9 mouse cellular contexts compared by ENCODE assay signal in genomic region chr13:13783296-13783695, GRCm38 (mm10). TPM values are rescaled to one million over a fixed set of nuclear protein-coding genes. Genes with fewer than 3 reads are reported as not detected.
A peak's percentile ranks its signal among the peaks of the same experiment; 100 is the strongest.
DNase-seq lines count a peak whose midpoint lies in the region; ATAC-seq and TF ChIP-seq lines count a peak whose summit lies in the region.
"Had no signal": no experiment of that assay in that cellular context is flagged by ENCODE, and none has a peak within 500 bp of the region (broad histone marks: within the 10 kb centered on the region; RNA-seq: fewer than 3 reads in every experiment).

No protein-coding gene starts in this region.

- no peak overlapping the region for H3K4me2 ChIP-seq in liver, postnatal 0 days (ENCODE audit: low read depth, low read length)
- no peak overlapping the region; the same call in 1 of the 2 replicates for H3K4me2 ChIP-seq in liver, embryonic 11.5 days
- H3K4me2 ChIP-seq in intestine, postnatal 0 days (replicated peaks; ENCODE audit: low read depth), result 0 out of 2 replicates have a peak overlapping the region, but pooled peaks have one; percentile 92
- peak overlapping the region; percentile 87 for H3K4me2 ChIP-seq in neural tube, embryonic 15.5 days

- TF ChIP-seq CTCF in liver, postnatal 0 days (IDR thresholded peaks at IDR 0.05; ENCODE audit: low read depth), result no peak
- TF ChIP-seq CTCF in intestine, postnatal 0 days (IDR thresholded peaks at IDR 0.05; ENCODE audit: low read depth), result no peak

- no peak for TF ChIP-seq EP300 in liver, postnatal 0 days (IDR thresholded peaks at IDR 0.05; ENCODE audit: low read depth)

- H3K9ac ChIP-seq in liver, postnatal 0 days (replicated peaks), result no peak overlapping the region
- H3K9ac ChIP-seq in liver, embryonic 11.5 days (ENCODE audit: low read depth, low read length), result no peak overlapping the region
- H3K9ac ChIP-seq in intestine, postnatal 0 days (ENCODE audit: low read depth, low read length), result no peak overlapping the region
- peak overlapping the region; percentile 67; the same call in 1 of the 2 replicates for H3K9ac ChIP-seq in neural tube, embryonic 15.5 days (replicated peaks)

- 49% methylated on average over 7 of the region's 7 CpGs for WGBS in liver, postnatal 0 days (ENCODE audit: insufficient replicate concordance)
- WGBS in liver, embryonic 11.5 days, result 45% methylated on average over 7 of the region's 7 CpGs
- WGBS in intestine, postnatal 0 days, result 39% methylated on average over 7 of the region's 7 CpGs
- WGBS in neural tube, embryonic 15.5 days, result 31% methylated on average over 7 of the region's 7 CpGs

- peaks cover 37% of the 10 kb centered on the region for H3K27me3 ChIP-seq in liver, postnatal 0 days (ENCODE audit: insufficient read depth, low read length)
- H3K27me3 ChIP-seq in liver, embryonic 11.5 days (replicated peaks; ENCODE audit: control insufficient read depth, insufficient read depth, low read length), result peaks cover 42% of the 10 kb centered on the region
- H3K27me3 ChIP-seq in intestine, postnatal 0 days (replicated peaks; ENCODE audit: control insufficient read depth, insufficient read depth, low read length), result peaks cover 37% of the 10 kb centered on the region
- H3K27me3 ChIP-seq in neural tube, embryonic 15.5 days (replicated peaks), result peaks cover 23% of the 10 kb centered on the region

- H3K27ac ChIP-seq in liver, postnatal 0 days (ENCODE audit: low read depth), result no peak overlapping the region
- no peak overlapping the region for H3K27ac ChIP-seq in liver, embryonic 11.5 days (ENCODE audit: low read depth, low read length)
- H3K27ac ChIP-seq in intestine, postnatal 0 days (ENCODE audit: low read depth, low read length), result no peak overlapping the region
- peak overlapping the region; percentile 70; the same call in 1 of the 2 replicates for H3K27ac ChIP-seq in neural tube, embryonic 15.5 days (replicated peaks)

- peak; percentile 4 for DNase-seq in embryo, embryonic 11.5 days (ENCODE audit: low read depth, low spot score)
- no peak for DNase-seq in embryo, embryonic 10.5 days (ENCODE audit: low spot score)
- peak; percentile 8 for DNase-seq in liver, postnatal 0 days
- no peak for DNase-seq in liver, embryonic 11.5 days (ENCODE audit: low spot score)
- DNase-seq in urinary bladder, adult 18-20 months (ENCODE audit: low spot score in 2 of 2), result no peak
- no peak for DNase-seq in spleen, adult 18-20 months

- peaks cover 16% of the 10 kb centered on the region for H3K4me1 ChIP-seq in liver, postnatal 0 days (ENCODE audit: insufficient read depth)
- H3K4me1 ChIP-seq in liver, embryonic 11.5 days (replicated peaks; ENCODE audit: control insufficient read depth, insufficient read depth, low read length), result peaks cover 9% of the 10 kb centered on the region; the same call in 1 of the 2 replicates
- H3K4me1 ChIP-seq in intestine, postnatal 0 days (replicated peaks; ENCODE audit: control insufficient read depth, insufficient read depth, low read length), result no peaks in the 10 kb centered on the region
- H3K4me1 ChIP-seq in neural tube, embryonic 15.5 days, result peaks cover 34% of the 10 kb centered on the region

- no peak for ATAC-seq in liver, postnatal 0 days
- no peak for ATAC-seq in liver, embryonic 11.5 days (replicated peaks; ENCODE audit: low FRiP score)
- ATAC-seq in intestine, postnatal 0 days, result no peak
- no peak for ATAC-seq in neural tube, embryonic 15.5 days (ENCODE audit: low FRiP score)

- peaks cover 9% of the 10 kb centered on the region for H3K36me3 ChIP-seq in liver, postnatal 0 days (replicated peaks; ENCODE audit: insufficient read depth, low read length)
- H3K36me3 ChIP-seq in liver, embryonic 11.5 days (ENCODE audit: control insufficient read depth, insufficient read depth, low read length), result no peaks in the 10 kb centered on the region
- no peaks in the 10 kb centered on the region for H3K36me3 ChIP-seq in intestine, postnatal 0 days (ENCODE audit: control insufficient read depth, insufficient read depth)
- H3K36me3 ChIP-seq in neural tube, embryonic 15.5 days, result no peaks in the 10 kb centered on the region

- H3K9me3 ChIP-seq in liver, postnatal 0 days (ENCODE audit: low read length), result no peaks in the 10 kb centered on the region
- no peaks in the 10 kb centered on the region for H3K9me3 ChIP-seq in liver, embryonic 11.5 days (ENCODE audit: control insufficient read depth, low read length)
- H3K9me3 ChIP-seq in intestine, postnatal 0 days (ENCODE audit: control insufficient read depth), result no peaks in the 10 kb centered on the region
- H3K9me3 ChIP-seq in neural tube, embryonic 15.5 days (replicated peaks), result no peaks in the 10 kb centered on the region

- no peak overlapping the region for H3K4me3 ChIP-seq in liver, postnatal 0 days (ENCODE audit: low read depth, low read length)
- H3K4me3 ChIP-seq in liver, embryonic 11.5 days (ENCODE audit: low read depth, low read length), result no peak overlapping the region
- H3K4me3 ChIP-seq in intestine, postnatal 0 days (ENCODE audit: low read depth, low read length), result no peak overlapping the region
- peak overlapping the region; percentile 71 for H3K4me3 ChIP-seq in neural tube, embryonic 15.5 days (replicated peaks)

RNA-seq across cellular contexts. Expression of gene Gng4, which starts 0.6 kb away (rescaled TPM):
- not detected in 2 replicates for polyA plus RNA-seq in liver, postnatal 0 days (2015; fragmentation: Nextera tagmentation; extraction: Ambion mirVana)
- polyA plus RNA-seq in liver, embryonic 11.5 days (2014; fragmentation: Nextera tagmentation; extraction: Ambion mirVana), result 0.55 TPM in 1 of 2 replicates, not detected in the other
- 2.9 and 3.8 TPM in 2 replicates for polyA plus RNA-seq in intestine, postnatal 0 days (2015; fragmentation: Nextera tagmentation; extraction: Ambion mirVana)
- polyA plus RNA-seq in neural tube, embryonic 15.5 days (2015; fragmentation: Nextera tagmentation; extraction: Ambion mirVana), result 70.4 and 81.3 TPM in 2 replicates
- polyA plus RNA-seq: spleen, adult 2 months had no signal

Comparison
In these comparisons a context has a peak if more than half of its experiments do, and no peak if none do; other contexts are left out.
1. DNase-seq: peak in embryo, embryonic 11.5 days (single experiment) and liver, postnatal 0 days (single experiment); none in embryo, embryonic 10.5 days (single experiment), liver, embryonic 11.5 days (single experiment), urinary bladder, adult 18-20 months (0 of 2) and spleen, adult 18-20 months (0 of 2).
2. H3K4me2 ChIP-seq: peak in intestine, postnatal 0 days (single experiment) and neural tube, embryonic 15.5 days (single experiment); none in liver, postnatal 0 days (single experiment) and liver, embryonic 11.5 days (single experiment).
3. RNA of gene Gng4, which starts 0.6 kb away (polyA plus RNA-seq): 70.4 to 81.3 TPM in neural tube, embryonic 15.5 days; 2.9 to 3.8 TPM in intestine, postnatal 0 days, not detected in liver, postnatal 0 days and 0.55 TPM in liver, embryonic 11.5 days; every median in the first group is over 10 times any median in the second.